Mouse (Mus musculus) brain, embryonic 14.5 days (tissue): ENCODE data around the gene Stk32c.

Experiments used
- CTCF ChIP-seq: fragments of 200-500 bp; IDR thresholded peaks from 2 replicates; pipeline ENCODE4 v1.5.1; 2012; ENCODE audit warnings: inconsistent platforms, mild to moderate bottlenecking, moderate library complexity, borderline replicate concordance; ENCODE audit not compliant: insufficient read depth, insufficient read length; ENCODE audit errors: extremely low read depth
- POLR2A ChIP-seq: fragments of 200-500 bp; IDR thresholded peaks from 2 replicates; pipeline ENCODE4 v1.6.1; 2012; ENCODE audit warnings: mild to moderate bottlenecking, inconsistent platforms, borderline replicate concordance; ENCODE audit not compliant: poor library complexity, insufficient read depth, insufficient read length, severe bottlenecking; ENCODE audit errors: extremely low read depth

- TF ChIP-seq POLR2A (no peak), CTCF (no peak)
These were observed 11.9 kb downstream of the Stk32c start for GRCm38 (mm10) chr7:139201209-139201608.
